Mouse (Mus musculus): ENCODE measurements around the gene Gabra4. TPM values are rescaled to one million over a fixed set of nuclear protein-coding genes. Genes with fewer than 3 reads are reported as not detected.
A peak's percentile ranks its signal among the peaks of the same experiment; 100 is the strongest.

Gabra4 gene
- not detected for polyA plus RNA-seq (2021)

GRCm38 (mm10) chr5:71658115-71658497 lies at the start of gene Gabra4:
Gene Gabra4 (minus strand): TSS chr5:71658308.
- no peak for DNase-seq (ENCODE audit: low read depth, low spot score)

DNA sequence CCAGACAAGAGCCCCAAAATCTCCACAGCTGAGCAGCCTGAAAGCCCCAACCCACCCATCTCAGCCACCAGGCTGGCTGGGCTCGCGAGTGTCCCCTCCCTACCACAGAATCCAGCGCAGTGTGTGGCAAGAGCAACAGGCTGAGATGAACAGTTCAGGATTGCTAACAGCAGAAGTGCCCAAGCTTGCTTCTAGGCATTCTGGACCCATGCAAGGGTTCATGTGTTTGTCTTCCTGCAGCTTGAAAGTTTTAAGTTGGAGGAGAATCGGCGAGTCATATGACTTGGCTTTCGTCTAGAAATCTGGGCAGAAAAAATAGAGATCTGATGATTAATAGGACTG lies 43.1 kb upstream of the Gabra4 start:
- no peak for TF ChIP-seq CTCF (IDR thresholded peaks at IDR 0.05)
- DNase-seq (ENCODE audit: low read depth, low spot score), result no peak
- peaks cover 68% of the 10 kb centered on the region for H3K27me3 ChIP-seq
- ChIA-PET POLR2A (no interaction called here), CTCF (no interaction called here)
- in situ Hi-C loops (cut with MboI; ENCODE audit: low pct_unique_long_range_greater_than_20kb), result no loop called here
- no peak for ATAC-seq

More at GRCm38 (mm10) chr5:71658115-71658497, at the start of gene Gabra4:
- in situ Hi-C loops (cut with MboI; ENCODE audit: low pct_unique_long_range_greater_than_20kb), result no loop called here
- ChIA-PET CTCF (no interaction called here), POLR2A (no interaction called here)
- peaks cover 15% of the 10 kb centered on the region for H3K27me3 ChIP-seq
- TF ChIP-seq CTCF (IDR thresholded peaks at IDR 0.05), result no peak
- ATAC-seq, result no peak

- ChIA-PET POLR2A (no interaction called here), CTCF (no interaction called here)
- TF ChIP-seq CTCF (IDR thresholded peaks at IDR 0.05), result no peak
- H3K27me3 ChIP-seq, result peaks cover 68% of the 10 kb centered on the region
- DNase-seq (ENCODE audit: low read depth, low spot score), result no peak
- ATAC-seq, result no peak
- in situ Hi-C loops (cut with MboI; ENCODE audit: low pct_unique_long_range_greater_than_20kb), result no loop called here
Observed at GRCm38 (mm10) chr5:71700468-71701272, 42.6 kb upstream of the Gabra4 start.

- ATAC-seq, result peak; percentile 31
Observed at GRCm38 (mm10) chr5:71699696-71700467, 41.8 kb upstream of the Gabra4 start.

GRCm38 (mm10) chr5:71665593-71665992 lies 7.5 kb upstream of the Gabra4 start:
- no peaks in the 10 kb centered on the region for H3K27me3 ChIP-seq
- ATAC-seq (no peak), DNase-seq (ENCODE audit: low read depth, low spot score) (no peak)
- TF ChIP-seq CTCF (IDR thresholded peaks at IDR 0.05), result no peak
- in situ Hi-C loops (cut with MboI; ENCODE audit: low pct_unique_long_range_greater_than_20kb), result no loop called here
- ChIA-PET CTCF (no interaction called here), POLR2A (no interaction called here)

More at GRCm38 (mm10) chr5:71699696-71700467, 41.8 kb upstream of the Gabra4 start:
- ChIA-PET CTCF (no interaction called here), POLR2A (interaction anchor here (0.5 kb wide), 1 partner anchor 70 kb away, joined by 3 read pairs; no protein-coding TSS in a partner anchor)
- no peak for DNase-seq (ENCODE audit: low read depth, low spot score)
- in situ Hi-C loops (cut with MboI; ENCODE audit: low pct_unique_long_range_greater_than_20kb), result no loop called here
- no peak for TF ChIP-seq CTCF (IDR thresholded peaks at IDR 0.05)
- peaks cover 64% of the 10 kb centered on the region for H3K27me3 ChIP-seq

- CTCF ChIA-PET, result no interaction called here
- in situ Hi-C loops (cut with MboI; ENCODE audit: low pct_unique_long_range_greater_than_20kb), result no loop called here
- DNase-seq (ENCODE audit: low read depth, low spot score) (no peak), ATAC-seq (peak; percentile 26)
- POLR2A ChIA-PET, result no interaction called here
- H3K27me3 ChIP-seq, result peaks cover 17% of the 10 kb centered on the region
- no peak for TF ChIP-seq CTCF (IDR thresholded peaks at IDR 0.05)
Observed at GRCm38 (mm10) chr5:71657482-71658114, 510 bp downstream of the Gabra4 start, which contains the start of gene Gabrb1. Gene Gabrb1 (plus strand): TSS chr5:71658113.

DNA sequence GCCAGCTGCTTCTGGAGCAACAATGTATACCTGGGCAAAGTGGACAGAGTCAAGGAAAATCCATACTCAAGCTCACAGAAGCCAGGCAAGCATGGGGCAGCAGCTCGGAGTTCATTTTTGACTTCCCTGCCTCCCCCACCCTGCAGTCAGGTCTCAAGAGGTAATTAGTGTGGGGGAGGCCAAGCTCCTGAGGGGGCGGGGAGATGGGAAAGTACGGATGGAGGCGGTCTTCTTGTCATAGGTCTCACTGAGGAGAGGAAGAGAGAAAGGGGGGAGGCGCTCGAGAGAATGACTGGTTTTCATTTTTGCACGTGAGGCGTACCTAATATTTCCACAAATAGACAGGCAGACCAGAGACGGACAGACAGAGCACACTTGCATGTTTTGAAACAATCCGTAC lies 1.3 kb downstream of the Gabra4 start:
- ATAC-seq (no peak), DNase-seq (ENCODE audit: low read depth, low spot score) (no peak)
- in situ Hi-C loops (cut with MboI; ENCODE audit: low pct_unique_long_range_greater_than_20kb), result no loop called here
- TF ChIP-seq CTCF (IDR thresholded peaks at IDR 0.05), result no peak
- POLR2A ChIA-PET, result no interaction called here
- CTCF ChIA-PET, result no interaction called here
- H3K27me3 ChIP-seq, result peaks cover 17% of the 10 kb centered on the region

- no peak for TF ChIP-seq CTCF (IDR thresholded peaks at IDR 0.05)
- no peak for DNase-seq (ENCODE audit: low read depth, low spot score)
- H3K27me3 ChIP-seq, result peaks cover 17% of the 10 kb centered on the region
- CTCF ChIA-PET, result interaction anchor here (1.1 kb wide), 1 partner anchor 15 kb away, joined by 3 read pairs; no protein-coding TSS in a partner anchor
- in situ Hi-C loops (cut with MboI; ENCODE audit: low pct_unique_long_range_greater_than_20kb), result no loop called here
- ATAC-seq, result no peak
- POLR2A ChIA-PET, result no interaction called here
Observed at GRCm38 (mm10) chr5:71654056-71654455, 4.1 kb downstream of the Gabra4 start.

GRCm38 (mm10) chr5:71648108-71648507 lies 10.0 kb downstream of the Gabra4 start:
- in situ Hi-C loops (cut with MboI; ENCODE audit: low pct_unique_long_range_greater_than_20kb), result no loop called here
- ATAC-seq (no peak), DNase-seq (ENCODE audit: low read depth, low spot score) (no peak)
- no peak for TF ChIP-seq CTCF (IDR thresholded peaks at IDR 0.05)
- ChIA-PET POLR2A (no interaction called here), CTCF (no interaction called here)
- H3K27me3 ChIP-seq, result peaks cover 11% of the 10 kb centered on the region

DNA sequence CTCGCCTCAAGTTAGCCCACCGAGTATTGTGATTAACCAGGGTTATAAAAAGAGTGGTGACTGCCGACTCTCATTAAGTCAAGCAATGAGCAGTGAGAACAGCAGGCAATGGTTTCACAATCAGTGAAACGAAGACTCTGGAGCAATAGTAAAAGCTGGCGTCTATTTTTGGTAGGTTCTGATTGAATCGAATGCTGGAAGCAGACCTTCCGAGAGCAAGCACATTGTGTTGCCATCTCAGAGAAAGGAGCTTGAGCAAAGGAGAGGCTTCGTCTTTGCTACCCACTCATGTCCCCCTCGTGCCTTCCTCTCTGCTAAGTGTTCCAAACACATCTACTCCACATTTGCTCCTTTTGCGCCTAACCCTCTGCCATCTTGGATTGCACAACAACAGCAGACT lies 18.3 kb downstream of the Gabra4 start:
- in situ Hi-C loops (cut with MboI; ENCODE audit: low pct_unique_long_range_greater_than_20kb), result no loop called here
- peaks cover 30% of the 10 kb centered on the region for H3K27me3 ChIP-seq
- POLR2A ChIA-PET, result no interaction called here
- CTCF ChIA-PET, result no interaction called here
- no peak for DNase-seq (ENCODE audit: low read depth, low spot score)
- no peak for ATAC-seq
- TF ChIP-seq CTCF (IDR thresholded peaks at IDR 0.05), result no peak

GRCm38 (mm10) chr5:71627820-71628219 lies 30.3 kb downstream of the Gabra4 start:
- DNase-seq (ENCODE audit: low read depth, low spot score) (no peak), ATAC-seq (no peak)
- ChIA-PET POLR2A (no interaction called here), CTCF (no interaction called here)
- no peak for TF ChIP-seq CTCF (IDR thresholded peaks at IDR 0.05)
- peaks cover 3% of the 10 kb centered on the region for H3K27me3 ChIP-seq
- in situ Hi-C loops (cut with MboI; ENCODE audit: low pct_unique_long_range_greater_than_20kb), result no loop called here

Measured in Patski (cell line).